Mouse (Mus musculus): Measurements from ENCODE around the gene Nmi. TPM values are rescaled to one million over a fixed set of nuclear protein-coding genes. Genes with fewer than 3 reads are reported as not detected.

The Nmi gene
- polyA plus RNA-seq, 1 experiment = 18.8 TPM

Other genes with a start within 250 kb of the Nmi start
- 5.2 TPM in 2 replicates for gene Rbm43, start 38.3 kb downstream of the Nmi start, polyA plus RNA-seq (2012; rRNA removed)
- gene Tnfaip6, start 64.5 kb upstream of the Nmi start, polyA plus RNA-seq (2012; rRNA removed) = 0.68 and 0.84 TPM in 2 replicates
- gene Rif1, start 99.3 kb upstream of the Nmi start, polyA plus RNA-seq (2012; rRNA removed) = 1.2 and 1.8 TPM in 2 replicates

All from large intestine, adult 2 months (tissue).